Mouse (Mus musculus): ENCODE measurements around the gene Sdccag8. TPM values are rescaled to one million over a fixed set of nuclear protein-coding genes. Genes with fewer than 3 reads are reported as not detected.

The Sdccag8 gene
- polyA plus RNA-seq, 1 experiment from 2014 or later, result 10.0 TPM

DNA sequence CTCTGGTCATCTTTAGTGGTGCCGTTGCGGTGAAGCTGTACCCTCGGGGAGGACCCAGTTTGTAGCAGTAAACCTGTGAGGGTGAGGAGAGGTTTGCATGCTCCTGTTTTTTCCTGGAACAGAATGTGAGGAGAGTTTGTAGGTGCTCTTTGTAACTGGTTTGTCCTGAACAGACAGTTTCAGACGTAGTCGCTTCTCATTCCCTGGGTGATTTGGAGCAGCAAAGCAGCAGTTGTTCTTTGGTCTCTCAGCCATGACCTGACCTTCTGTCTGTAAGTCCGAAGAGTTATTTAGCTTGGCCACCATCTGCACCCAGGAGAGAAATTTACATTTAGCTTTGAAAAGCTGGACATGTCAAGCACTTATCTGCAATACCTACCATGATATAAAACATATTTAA is 65.2 kb downstream of the Sdccag8 start:
- H3K27me3 ChIP-seq (replicated peaks), result no peaks in the 10 kb centered on the region
- no peak overlapping the region for H3K4me2 ChIP-seq
- H3K4me1 ChIP-seq (replicated peaks), result no peaks in the 10 kb centered on the region
- H3K27ac ChIP-seq (ENCODE audit: poor library complexity, severe bottlenecking), result no peak overlapping the region
- H3K36me3 ChIP-seq, result no peaks in the 10 kb centered on the region
- no peak for ATAC-seq (ENCODE audit: insufficient number of reproducible peaks, low FRiP score)
- no peak overlapping the region for H3K4me3 ChIP-seq
- H3K9me3 ChIP-seq (replicated peaks), result no peaks in the 10 kb centered on the region
- 77% methylated on average over 6 of the region's 6 CpGs for WGBS
- H3K9ac ChIP-seq, result no peak overlapping the region

DNA sequence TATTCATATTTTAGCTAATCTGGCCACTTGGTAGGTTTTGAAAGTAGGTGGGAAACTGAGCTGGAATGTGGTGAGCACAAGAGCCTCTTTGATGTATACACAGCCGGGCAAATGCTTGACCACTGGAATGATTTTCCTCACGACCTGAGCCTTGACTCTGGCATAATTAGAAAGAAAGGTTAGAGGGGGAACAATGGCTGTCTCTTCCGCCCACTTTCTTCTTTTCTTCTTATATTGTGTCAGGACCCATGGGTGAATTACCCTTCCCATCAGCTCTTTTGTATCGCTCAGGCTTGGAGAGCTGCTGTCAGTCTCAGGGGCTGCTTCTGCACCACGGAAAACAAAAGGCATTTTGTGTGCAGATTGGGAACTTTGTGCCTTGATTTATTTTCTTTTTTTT is 65.6 kb downstream of the Sdccag8 start:
- Histone ChIP-seq H3K4me2 (no peak overlapping the region), H3K9ac (no peak overlapping the region), H3K4me1 (replicated peaks) (0 out of 2 replicates have a peak, but pooled peaks cover 3% of the 10 kb centered on the region), H3K27ac (ENCODE audit: poor library complexity, severe bottlenecking) (no peak overlapping the region), H3K9me3 (replicated peaks) (no peaks in the 10 kb centered on the region), H3K27me3 (replicated peaks) (no peaks in the 10 kb centered on the region), H3K36me3 (no peaks in the 10 kb centered on the region), H3K4me3 (no peak overlapping the region)
- 49% methylated on average over 5 of the region's 5 CpGs for WGBS
- ATAC-seq (ENCODE audit: insufficient number of reproducible peaks, low FRiP score), result no peak

DNA sequence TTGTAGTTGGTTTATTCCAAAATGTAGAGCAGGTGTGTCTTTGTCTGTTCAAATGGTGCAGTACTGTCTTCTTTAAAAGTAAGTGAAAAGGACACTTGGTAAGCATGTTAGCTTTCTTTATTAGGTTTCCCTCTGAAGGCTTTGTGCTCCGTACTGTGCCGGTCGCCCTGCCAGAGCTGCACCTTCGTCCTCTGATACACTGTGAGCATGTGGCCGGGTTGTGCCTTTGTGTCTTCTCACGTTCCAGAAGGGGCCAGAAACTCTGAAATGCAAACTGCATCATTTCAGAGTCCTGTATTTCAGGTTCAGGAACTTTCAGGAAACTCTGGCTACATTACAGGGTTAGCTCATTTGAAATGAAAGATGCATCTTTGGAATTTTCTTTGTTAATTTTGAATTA is 66.5 kb downstream of the Sdccag8 start:
- WGBS, result 80% methylated on average over 6 of the region's 6 CpGs
- no peak overlapping the region for H3K27ac ChIP-seq (ENCODE audit: poor library complexity, severe bottlenecking)
- H3K9ac ChIP-seq, result no peak overlapping the region
- no peaks in the 10 kb centered on the region for H3K36me3 ChIP-seq
- no peaks in the 10 kb centered on the region for H3K9me3 ChIP-seq (replicated peaks)
- peaks cover 9% of the 10 kb centered on the region for H3K4me1 ChIP-seq (replicated peaks)
- H3K27me3 ChIP-seq (replicated peaks), result no peaks in the 10 kb centered on the region
- H3K4me2 ChIP-seq, result no peak overlapping the region
- ATAC-seq (ENCODE audit: insufficient number of reproducible peaks, low FRiP score), result no peak
- H3K4me3 ChIP-seq, result no peak overlapping the region

DNA sequence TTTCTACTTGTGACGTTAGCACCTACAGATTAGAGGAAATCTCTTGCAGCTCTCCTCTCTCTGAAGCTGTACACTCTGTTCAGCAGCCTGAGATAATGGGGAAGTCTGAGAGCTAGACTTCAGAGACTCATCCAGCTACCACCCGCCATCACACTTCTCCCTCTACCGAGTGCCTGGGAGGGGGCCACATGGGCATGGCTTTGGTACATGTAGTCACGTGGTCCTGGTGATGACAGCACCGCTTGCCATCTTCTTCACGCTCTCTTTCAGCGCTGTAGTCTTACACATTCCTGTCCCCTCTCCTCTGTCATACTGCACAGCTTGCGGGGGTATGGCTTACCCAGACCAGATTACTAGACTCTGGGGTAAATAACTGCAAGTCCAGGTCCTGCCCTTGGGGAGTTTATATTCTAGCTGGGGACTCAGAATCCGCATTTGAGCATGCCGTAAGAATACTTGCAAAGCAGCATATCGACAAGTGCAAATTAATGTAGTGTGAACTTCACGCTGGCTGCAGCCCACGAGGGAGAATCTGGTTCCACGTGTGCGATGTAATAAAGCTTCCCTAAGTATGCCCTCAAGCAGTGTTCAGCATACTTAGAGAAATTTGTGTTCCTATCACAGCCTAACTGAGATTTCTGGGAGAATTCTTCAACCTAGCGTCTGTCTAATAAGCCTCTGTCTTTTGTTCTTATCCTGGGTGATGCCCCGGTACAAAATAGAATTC is 70.9 kb downstream of the Sdccag8 start:
- H3K4me2 ChIP-seq, result peak overlapping the region; percentile 35; the same call in 1 of the 2 replicates
- 60% methylated on average over 17 of the region's 17 CpGs for WGBS
- H3K4me3 ChIP-seq, result no peak overlapping the region
- no peaks in the 10 kb centered on the region for H3K27me3 ChIP-seq (replicated peaks)
- no peaks in the 10 kb centered on the region for H3K9me3 ChIP-seq (replicated peaks)
- peak; percentile 66 for ATAC-seq (ENCODE audit: insufficient number of reproducible peaks, low FRiP score)
- H3K9ac ChIP-seq, result no peak overlapping the region
- H3K27ac ChIP-seq (ENCODE audit: poor library complexity, severe bottlenecking), result 0 out of 2 replicates have a peak overlapping the region, but pooled peaks have one; percentile 35
- H3K4me1 ChIP-seq (replicated peaks), result peaks cover 9% of the 10 kb centered on the region
- no peaks in the 10 kb centered on the region for H3K36me3 ChIP-seq

DNA sequence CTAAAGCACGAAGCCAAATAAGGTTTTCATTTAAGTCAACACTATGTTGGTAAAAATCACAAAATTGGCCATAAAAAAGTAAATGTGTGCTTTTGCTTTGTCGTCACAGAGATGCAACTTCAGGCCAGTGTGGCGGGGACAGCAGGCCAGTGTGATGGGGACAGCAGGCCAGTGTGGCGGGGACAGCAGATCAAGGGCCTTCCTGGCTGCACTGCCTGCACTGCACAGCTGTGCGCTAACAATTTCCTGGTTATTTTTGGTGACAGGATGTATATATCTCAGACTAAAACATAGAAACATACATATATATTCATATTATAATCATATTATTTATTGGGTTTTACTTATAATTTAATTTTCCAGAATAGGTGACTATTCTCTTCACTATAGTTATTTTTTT is 71.5 kb downstream of the Sdccag8 start:
- no peaks in the 10 kb centered on the region for H3K9me3 ChIP-seq (replicated peaks)
- no peak overlapping the region for H3K4me3 ChIP-seq
- H3K4me1 ChIP-seq (replicated peaks), result peaks cover 9% of the 10 kb centered on the region
- no peak overlapping the region for H3K9ac ChIP-seq
- ATAC-seq (ENCODE audit: insufficient number of reproducible peaks, low FRiP score), result no peak
- H3K27ac ChIP-seq (ENCODE audit: poor library complexity, severe bottlenecking), result no peak overlapping the region
- H3K27me3 ChIP-seq (replicated peaks), result no peaks in the 10 kb centered on the region
- WGBS, result 79% methylated on average over 5 of the region's 5 CpGs
- no peaks in the 10 kb centered on the region for H3K36me3 ChIP-seq
- no peak overlapping the region for H3K4me2 ChIP-seq

DNA sequence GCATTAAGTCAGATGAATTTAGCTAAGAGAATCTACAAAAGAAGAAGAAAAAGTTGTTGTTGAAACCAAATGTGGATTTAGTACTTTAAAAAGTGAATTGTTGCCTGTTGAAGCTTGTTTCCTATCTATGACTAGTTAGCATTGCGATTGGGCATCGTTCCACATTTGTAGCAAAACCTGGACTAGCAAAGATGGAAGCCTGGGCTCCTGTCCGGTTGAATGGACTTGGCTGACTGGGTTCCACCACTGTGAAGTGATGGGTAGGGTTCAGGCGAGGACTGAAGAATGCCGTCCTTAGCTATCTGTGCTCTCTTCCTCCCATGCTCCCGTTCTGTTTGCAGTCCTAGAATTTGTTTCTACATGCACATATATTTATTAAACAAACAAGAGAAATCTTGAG is 89.3 kb downstream of the Sdccag8 start:
- Histone ChIP-seq H3K36me3 (no peaks in the 10 kb centered on the region; the same call in 1 of the 2 replicates), H3K4me2 (no peak overlapping the region), H3K4me1 (replicated peaks) (no peaks in the 10 kb centered on the region), H3K27me3 (replicated peaks) (no peaks in the 10 kb centered on the region), H3K4me3 (no peak overlapping the region), H3K9ac (no peak overlapping the region), H3K27ac (ENCODE audit: poor library complexity, severe bottlenecking) (no peak overlapping the region), H3K9me3 (replicated peaks) (0 out of 2 replicates have a peak, but pooled peaks cover 2% of the 10 kb centered on the region)
- no peak for ATAC-seq (ENCODE audit: insufficient number of reproducible peaks, low FRiP score)
- WGBS, result 81% methylated on average over 6 of the region's 6 CpGs

DNA sequence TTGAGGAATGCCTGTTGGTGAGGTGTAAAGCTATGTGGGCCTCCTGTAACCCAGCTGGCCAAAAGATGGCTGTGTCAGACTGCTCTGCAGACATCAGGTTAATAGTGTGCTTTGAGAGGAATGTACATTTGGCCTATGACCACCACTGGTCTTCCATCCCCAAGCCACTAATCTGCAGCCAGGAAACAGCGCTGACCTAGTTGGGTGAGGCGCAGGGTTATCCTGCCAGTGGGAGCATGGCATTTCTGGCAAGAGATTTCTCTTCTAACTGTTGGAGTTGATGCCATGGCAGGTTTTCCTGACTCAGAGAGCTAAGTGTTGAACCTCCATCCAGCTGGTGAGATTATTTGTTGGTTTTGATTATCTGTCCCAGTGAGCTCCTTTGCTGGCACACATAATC is 101.5 kb downstream of the Sdccag8 start:
- Histone ChIP-seq H3K27me3 (replicated peaks) (no peaks in the 10 kb centered on the region), H3K36me3 (peaks cover 3% of the 10 kb centered on the region), H3K27ac (ENCODE audit: poor library complexity, severe bottlenecking) (no peak overlapping the region), H3K4me3 (no peak overlapping the region), H3K9me3 (replicated peaks) (no peaks in the 10 kb centered on the region), H3K4me1 (replicated peaks) (no peaks in the 10 kb centered on the region), H3K4me2 (no peak overlapping the region), H3K9ac (no peak overlapping the region)
- ATAC-seq (ENCODE audit: insufficient number of reproducible peaks, low FRiP score), result no peak
- 89% methylated on average over 2 of the region's 2 CpGs for WGBS

DNA sequence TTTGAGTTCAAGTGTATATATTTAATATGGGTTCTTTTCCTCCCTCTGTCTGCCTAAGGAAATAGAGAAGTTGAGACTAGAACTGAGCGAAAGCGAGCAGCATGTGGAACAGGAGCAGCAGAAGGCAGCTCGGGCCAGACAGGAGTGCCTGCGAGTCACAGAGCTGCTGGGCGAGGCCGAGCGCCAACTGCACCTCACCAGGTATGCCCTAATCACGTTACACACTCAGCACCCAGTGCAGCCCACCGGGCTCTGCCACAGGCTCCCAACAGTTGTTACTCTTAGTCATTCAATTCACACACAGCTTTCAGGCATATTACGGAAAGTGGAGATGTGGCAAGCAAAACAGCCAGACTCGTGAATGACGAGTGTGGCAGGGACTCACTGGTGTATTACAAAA is 105.0 kb downstream of the Sdccag8 start:
- 82% methylated on average over 12 of the region's 12 CpGs for WGBS

DNA sequence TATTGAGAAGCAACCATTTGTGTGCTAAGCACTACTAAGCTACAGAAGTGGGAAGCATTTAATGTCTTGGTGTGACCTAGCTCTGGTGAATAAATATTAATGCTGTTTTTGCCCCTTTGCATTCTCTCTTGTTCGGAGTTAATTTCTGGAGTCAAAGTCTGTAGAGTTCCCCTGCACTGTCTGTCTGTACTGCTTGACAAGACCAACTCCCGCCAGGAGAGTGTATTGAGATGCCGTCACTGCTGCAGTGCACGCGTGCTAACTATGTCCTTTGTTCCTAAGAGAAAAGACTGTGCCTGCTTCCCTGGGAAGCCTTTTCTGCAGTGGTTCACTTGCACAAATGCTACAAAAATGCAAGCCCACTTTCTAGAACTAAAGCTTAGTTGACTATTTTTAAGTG is 108.4 kb downstream of the Sdccag8 start:
- no peak for ATAC-seq (ENCODE audit: insufficient number of reproducible peaks, low FRiP score)
- H3K27ac ChIP-seq (ENCODE audit: poor library complexity, severe bottlenecking), result no peak overlapping the region
- H3K9ac ChIP-seq, result no peak overlapping the region
- no peak overlapping the region for H3K4me3 ChIP-seq
- H3K4me2 ChIP-seq, result no peak overlapping the region
- no peaks in the 10 kb centered on the region for H3K27me3 ChIP-seq (replicated peaks)
- no peaks in the 10 kb centered on the region for H3K9me3 ChIP-seq (replicated peaks)
- peaks cover 5% of the 10 kb centered on the region for H3K36me3 ChIP-seq
- H3K4me1 ChIP-seq (replicated peaks), result no peaks in the 10 kb centered on the region
- WGBS, result 82% methylated on average over 5 of the region's 5 CpGs

More for the DNA sequence above, 105.0 kb downstream of the Sdccag8 start:
- Histone ChIP-seq H3K9ac (no peak overlapping the region), H3K4me2 (no peak overlapping the region), H3K4me3 (no peak overlapping the region), H3K4me1 (replicated peaks) (no peaks in the 10 kb centered on the region), H3K9me3 (replicated peaks) (no peaks in the 10 kb centered on the region), H3K27me3 (replicated peaks) (no peaks in the 10 kb centered on the region), H3K36me3 (peaks cover 5% of the 10 kb centered on the region), H3K27ac (ENCODE audit: poor library complexity, severe bottlenecking) (no peak overlapping the region)
- ATAC-seq (ENCODE audit: insufficient number of reproducible peaks, low FRiP score), result no peak

DNA sequence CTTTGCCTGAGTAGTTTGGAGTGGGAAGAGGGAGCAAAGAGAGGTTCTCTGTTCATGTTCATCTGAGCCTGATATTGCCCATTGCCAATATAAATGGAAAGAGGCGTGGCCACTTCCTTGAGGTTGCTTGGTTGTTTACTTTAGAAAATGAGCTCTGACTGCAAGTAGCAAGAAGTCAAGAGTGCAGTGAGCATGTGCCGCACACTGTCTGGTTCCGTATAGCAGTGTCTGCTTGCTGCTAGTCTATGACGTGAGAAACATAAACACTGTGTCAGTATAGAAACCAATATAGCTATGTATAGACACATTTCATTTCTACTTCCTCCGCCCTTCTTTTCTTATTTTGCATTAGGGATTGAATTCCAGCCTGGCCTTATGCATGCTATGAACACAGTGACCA is 111.5 kb downstream of the Sdccag8 start:
- Histone ChIP-seq H3K36me3 (0 out of 2 replicates have a peak, but pooled peaks cover 2% of the 10 kb centered on the region), H3K27me3 (replicated peaks) (no peaks in the 10 kb centered on the region), H3K4me3 (no peak overlapping the region), H3K27ac (ENCODE audit: poor library complexity, severe bottlenecking) (no peak overlapping the region), H3K9ac (no peak overlapping the region), H3K9me3 (replicated peaks) (no peaks in the 10 kb centered on the region), H3K4me1 (replicated peaks) (no peaks in the 10 kb centered on the region), H3K4me2 (no peak overlapping the region)
- 82% methylated on average over 5 of the region's 5 CpGs for WGBS
- no peak for ATAC-seq (ENCODE audit: insufficient number of reproducible peaks, low FRiP score)

DNA sequence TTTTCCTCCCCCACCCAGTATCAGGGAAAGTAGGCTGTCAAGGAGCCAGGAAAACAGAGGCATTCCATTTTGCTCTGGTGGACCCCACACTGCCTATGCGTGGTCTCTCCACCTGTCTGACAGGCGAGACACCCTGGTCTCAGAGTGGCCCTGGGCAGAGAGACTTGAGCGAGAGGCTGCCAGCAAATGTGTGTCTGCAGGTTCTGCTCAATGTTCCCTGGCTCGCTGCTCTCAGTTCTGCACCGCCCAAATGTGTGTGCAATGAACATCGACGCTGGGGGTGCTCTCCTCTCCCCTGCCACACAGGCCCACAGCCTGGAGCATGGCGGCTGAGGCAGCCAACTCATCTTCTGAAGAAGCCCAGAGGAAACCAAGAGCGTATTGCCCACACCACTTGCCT is 112.9 kb downstream of the Sdccag8 start:
- Histone ChIP-seq H3K4me2 (no peak overlapping the region), H3K27ac (ENCODE audit: poor library complexity, severe bottlenecking) (no peak overlapping the region), H3K27me3 (replicated peaks) (no peaks in the 10 kb centered on the region), H3K4me3 (no peak overlapping the region), H3K9me3 (replicated peaks) (no peaks in the 10 kb centered on the region), H3K4me1 (replicated peaks) (no peaks in the 10 kb centered on the region), H3K9ac (no peak overlapping the region), H3K36me3 (no peaks in the 10 kb centered on the region)
- 86% methylated on average over 9 of the region's 9 CpGs for WGBS
- no peak for ATAC-seq (ENCODE audit: insufficient number of reproducible peaks, low FRiP score)

DNA sequence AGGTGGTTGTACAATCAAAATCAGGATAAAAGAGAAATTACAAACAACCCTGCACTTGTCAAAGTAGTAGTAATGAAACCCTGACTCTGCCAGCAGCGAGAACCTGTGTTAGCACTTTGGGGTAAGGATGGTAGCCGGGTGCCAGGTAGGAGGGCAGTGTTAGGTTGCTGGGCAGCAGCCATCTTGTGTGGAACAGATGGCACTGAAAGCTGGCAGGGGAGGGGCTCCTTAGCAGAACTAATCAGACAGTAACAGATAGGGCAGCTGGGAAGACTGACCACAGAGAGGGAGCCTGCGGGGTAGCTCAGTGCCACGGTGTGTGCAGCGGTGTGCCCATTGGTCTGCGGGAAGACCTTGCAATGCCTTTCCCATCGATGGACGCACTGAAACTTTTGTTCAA is 115.2 kb downstream of the Sdccag8 start:
- H3K27ac ChIP-seq (ENCODE audit: poor library complexity, severe bottlenecking), result no peak overlapping the region
- H3K4me2 ChIP-seq, result no peak overlapping the region
- no peak for ATAC-seq (ENCODE audit: insufficient number of reproducible peaks, low FRiP score)
- H3K36me3 ChIP-seq, result no peaks in the 10 kb centered on the region
- no peak overlapping the region for H3K9ac ChIP-seq
- WGBS, result 93% methylated on average over 8 of the region's 8 CpGs
- H3K4me1 ChIP-seq (replicated peaks), result no peaks in the 10 kb centered on the region; the same call in 1 of the 2 replicates
- no peaks in the 10 kb centered on the region for H3K27me3 ChIP-seq (replicated peaks)
- no peak overlapping the region for H3K4me3 ChIP-seq
- H3K9me3 ChIP-seq (replicated peaks), result no peaks in the 10 kb centered on the region

Measured in heart, embryonic 12.5 days (tissue).